Mouse (Mus musculus) lung, postnatal 0 days (tissue): Measurements from ENCODE around the gene Acer2. TPM values are rescaled to one million over a fixed set of nuclear protein-coding genes. Genes with fewer than 3 reads are reported as not detected.

Experiments used
- ATAC-seq: fragments of 200-750 bp; cut with Nextera tagmentation; 2 replicates; pipeline ENCODE4 v1.8.0; 2017; ENCODE audit warnings: moderate library complexity
- DNase-seq: peaks from one replicate; pipeline ENCODE4 v3.0.0-alpha.2; 2016; ENCODE audit warnings: low spot score
- H3K27ac ChIP-seq: fragments of 300-500 bp; sonication (generic); 2 replicates; pipeline ENCODE4 v1.5.1; 2014; ENCODE audit warnings: antibody characterized with exemption, mild to moderate bottlenecking, low read length, mixed read lengths
- H3K27me3 ChIP-seq: fragments of 300-500 bp; sonication (generic); replicated peaks from 2 replicates; pipeline ENCODE4 v1.6.1; 2014; ENCODE audit warnings: low read length, mixed read lengths; ENCODE audit not compliant: insufficient read depth
- H3K36me3 ChIP-seq: fragments of 300-500 bp; sonication (generic); 2 replicates; pipeline ENCODE4 v1.6.1; 2014; ENCODE audit warnings: low read length, mixed read lengths; ENCODE audit not compliant: insufficient read depth
- H3K4me1 ChIP-seq: fragments of 300-500 bp; sonication (generic); 2 replicates; pipeline ENCODE4 v1.6.1; 2014; ENCODE audit warnings: antibody characterized with exemption, low read depth, low read length, mixed read lengths; ENCODE audit not compliant: insufficient read depth
- H3K4me2 ChIP-seq: fragments of 300-500 bp; sonication (generic); replicated peaks from 2 replicates; pipeline ENCODE4 v1.6.1; 2014; ENCODE audit warnings: low read depth, mild to moderate bottlenecking, low read length, moderate library complexity, mixed read lengths
- H3K4me3 ChIP-seq: fragments of 300-500 bp; sonication (generic); 2 replicates; pipeline ENCODE4 v1.5.1; 2014; ENCODE audit warnings: low read depth, low read length
- H3K9ac ChIP-seq: fragments of 300-500 bp; sonication (generic); replicated peaks from 2 replicates; pipeline ENCODE4 v1.6.1; 2014; ENCODE audit warnings: low read depth, mild to moderate bottlenecking
- H3K9me3 ChIP-seq: fragments of 300-500 bp; sonication (generic); 2 replicates; pipeline ENCODE4 v1.6.1; 2016; ENCODE audit warnings: low read length, mixed read lengths
- CTCF ChIP-seq: IDR thresholded peaks from 2 replicates; pipeline ENCODE4 v1.5.1; 2016; ENCODE audit warnings: antibody characterized with exemption, mild to moderate bottlenecking
- EP300 ChIP-seq: IDR thresholded peaks from 2 replicates; pipeline ENCODE4 v1.6.1; 2016; ENCODE audit warnings: antibody characterized with exemption, mild to moderate bottlenecking, control low read depth
- WGBS: fragments of 180-500 bp; shearing (Covaris S2); extraction: QIAGEN DNeasy Blood & Tissue Kit; methylation state at CpG from one replicate; pipeline ENCODE4 v1.1.7; 2014; 5-methylcytosine and 5-hydroxymethylcytosine counted together
- polyA plus RNA-seq: library from polyadenylated mRNA; unstranded; fragments of >200 nt; fragmentation: Nextera tagmentation; extraction: Ambion mirVana; gene quantifications from 2 replicates; pipeline ENCODE4 v1.2.1, GENCODE M21; 2015

The Acer2 gene
- polyA plus RNA-seq, 1 experiment from 2014 or later = 92.9 TPM

GRCm38 (mm10) chr4:86851331-86851730 lies 22.9 kb upstream of the Acer2 start:
- H3K27ac ChIP-seq = no peak overlapping the region
- WGBS = 68% methylated on average over 2 of the region's 2 CpGs
- H3K36me3 ChIP-seq = peaks cover 6% of the 10 kb centered on the region
- H3K4me1 ChIP-seq = no peaks in the 10 kb centered on the region
- no peak overlapping the region for H3K9ac ChIP-seq
- no peak overlapping the region for H3K4me2 ChIP-seq
- no peak overlapping the region for H3K4me3 ChIP-seq
- TF ChIP-seq CTCF (no peak), EP300 (no peak)
- no peak for ATAC-seq
- no peak for DNase-seq
- H3K9me3 ChIP-seq = no peaks in the 10 kb centered on the region
- H3K27me3 ChIP-seq = no peaks in the 10 kb centered on the region

GRCm38 (mm10) chr4:86852018-86852417 lies 22.2 kb upstream of the Acer2 start:
- DNase-seq = no peak
- Histone ChIP-seq H3K4me3 (no peak overlapping the region), H3K4me1 (no peaks in the 10 kb centered on the region), H3K9me3 (no peaks in the 10 kb centered on the region), H3K4me2 (no peak overlapping the region), H3K9ac (no peak overlapping the region), H3K27me3 (no peaks in the 10 kb centered on the region), H3K36me3 (peaks cover 6% of the 10 kb centered on the region), H3K27ac (peak overlapping the region; percentile 26; the same call in 1 of the 2 replicates)
- no peak for TF ChIP-seq EP300
- TF ChIP-seq CTCF = no peak
- no peak for ATAC-seq
- 58% methylated on average over 3 of the region's 3 CpGs for WGBS

GRCm38 (mm10) chr4:86852813-86853590 lies 21.2 kb upstream of the Acer2 start:
- Histone ChIP-seq H3K4me3 (no peak overlapping the region), H3K9me3 (no peaks in the 10 kb centered on the region), H3K27me3 (no peaks in the 10 kb centered on the region), H3K36me3 (peaks cover 6% of the 10 kb centered on the region), H3K4me1 (peaks cover 6% of the 10 kb centered on the region; the same call in 1 of the 2 replicates), H3K4me2 (no peak overlapping the region), H3K9ac (no peak overlapping the region), H3K27ac (no peak overlapping the region)
- TF ChIP-seq CTCF (no peak), EP300 (no peak)
- ATAC-seq (no peak), DNase-seq (peak; percentile 19)
- 72% methylated on average over 4 of the region's 4 CpGs for WGBS

- peaks cover 6% of the 10 kb centered on the region; the same call in 1 of the 2 replicates for H3K4me1 ChIP-seq
- H3K9ac ChIP-seq = peak overlapping the region; percentile 99
- H3K9me3 ChIP-seq = no peaks in the 10 kb centered on the region
- H3K27ac ChIP-seq = peak overlapping the region; percentile 97
- no peaks in the 10 kb centered on the region for H3K27me3 ChIP-seq
- no peak for TF ChIP-seq EP300
- no peak for TF ChIP-seq CTCF
- peak overlapping the region; percentile 94 for H3K4me3 ChIP-seq
- peak overlapping the region; percentile 62 for H3K4me2 ChIP-seq
- DNase-seq = no peak
- WGBS = under 1% methylated on average over 49 of the region's 50 CpGs
- peak; percentile 2; the same call in 1 of the 2 replicates for ATAC-seq
- H3K36me3 ChIP-seq = peaks cover 6% of the 10 kb centered on the region
Measured at GRCm38 (mm10) chr4:86856304-86857112, 17.7 kb upstream of the Acer2 start.

GRCm38 (mm10) chr4:86857113-86858069 lies 16.8 kb upstream of the Acer2 start, which contains the start of gene Rps6:
Gene Rps6 (minus strand): TSS chr4:86857412.
- WGBS = under 1% methylated on average over 56 of the region's 68 CpGs
- H3K4me3 ChIP-seq = peak within 1 kb of the TSS; percentile 94
- TF ChIP-seq CTCF = 0 out of 2 replicates have a peak, but pooled peaks have one; percentile 1
- peak; percentile 98 for TF ChIP-seq EP300
- H3K9me3 ChIP-seq = no peaks in the 10 kb centered on the region
- peak within 1 kb of the TSS; percentile 97 for H3K27ac ChIP-seq
- H3K9ac ChIP-seq = peak within 1 kb of the TSS; percentile 99
- DNase-seq (peak; percentile 98), ATAC-seq (peak; percentile 99)
- peaks cover 6% of the 10 kb centered on the region for H3K36me3 ChIP-seq
- peak within 1 kb of the TSS; percentile 78 for H3K4me2 ChIP-seq
- no peaks in the 10 kb centered on the region for H3K27me3 ChIP-seq
- H3K4me1 ChIP-seq = peaks cover 6% of the 10 kb centered on the region; the same call in 1 of the 2 replicates
